Comparison of ENCODE assay signal across 8 mouse cellular contexts in the genomic region with DNA sequence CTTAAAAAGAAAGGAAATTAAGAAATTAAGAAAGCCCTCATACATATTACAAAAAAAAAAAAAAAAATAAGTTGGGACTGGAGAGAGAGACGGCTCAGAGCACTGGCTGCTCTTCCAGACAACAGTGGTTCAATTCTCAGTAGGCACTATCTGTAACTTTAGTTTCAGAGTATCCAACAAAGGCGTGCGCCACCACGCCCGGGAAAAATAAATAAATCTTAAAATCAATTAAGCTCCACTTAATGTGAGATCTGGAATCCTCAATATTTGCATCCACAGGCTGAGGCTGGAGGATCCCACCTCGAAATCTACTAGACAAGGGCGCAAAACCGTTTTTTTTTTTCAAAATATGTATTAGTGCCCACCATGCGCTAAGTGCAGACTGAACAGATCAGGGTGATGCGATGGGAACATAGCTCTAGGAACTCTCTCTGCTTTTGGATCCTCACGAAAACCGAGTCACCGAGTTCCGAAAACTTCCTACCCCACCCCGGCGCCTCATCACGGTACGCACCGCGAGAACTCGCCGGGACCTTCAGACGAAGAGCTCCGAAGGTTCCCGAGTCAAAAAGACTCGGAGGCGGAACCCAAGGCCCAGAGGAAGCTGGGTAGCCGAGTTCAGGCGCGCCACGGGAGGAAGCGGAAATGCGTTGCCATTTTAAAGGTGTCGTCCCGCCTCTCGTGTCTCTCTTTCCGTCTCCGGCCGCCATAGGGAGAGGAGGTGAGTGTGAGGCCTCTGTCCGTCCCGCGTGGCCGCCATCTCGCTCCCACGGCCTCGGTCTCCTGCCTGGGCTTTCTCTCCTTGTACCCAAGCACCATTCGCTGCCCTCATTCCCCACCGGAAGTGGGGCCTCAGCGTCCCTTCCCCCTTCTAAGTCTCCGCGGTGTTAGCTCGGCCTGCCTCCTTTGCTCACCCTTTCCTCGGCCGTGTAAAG. TPM values are rescaled to one million over a fixed set of nuclear protein-coding genes. Genes with fewer than 3 reads are reported as not detected.
A peak's percentile ranks its signal among the peaks of the same experiment; 100 is the strongest.
DNase-seq lines count a peak whose midpoint lies in the region; ATAC-seq lines count a peak whose summit lies in the region.

A gene (plus strand): TSS at position 597 of the 935 bp plus-strand sequence.

- peaks cover 40% of the 10 kb centered on the region for H3K36me3 ChIP-seq in heart, embryonic 14.5 days (ENCODE audit: control insufficient read depth, insufficient read depth, low read length)
- peaks cover 43% of the 10 kb centered on the region for H3K36me3 ChIP-seq in liver, embryonic 13.5 days
- H3K36me3 ChIP-seq in stomach, embryonic 16.5 days (ENCODE audit: control insufficient read depth, insufficient read depth, low read length), result peaks cover 20% of the 10 kb centered on the region

- WGBS in heart, embryonic 14.5 days, result 2% methylated on average over 53 of the region's 54 CpGs
- WGBS in liver, embryonic 13.5 days (ENCODE audit: insufficient replicate concordance), result 1% methylated on average over 54 of the region's 54 CpGs
- under 1% methylated on average over 54 of the region's 54 CpGs for WGBS in stomach, embryonic 16.5 days

- no peaks in the 10 kb centered on the region for H3K4me1 ChIP-seq in brown adipose tissue, adult 24 weeks (ENCODE audit: control insufficient read depth, insufficient read depth, insufficient read length, low read length)
- peaks cover 8 to 11% of the 10 kb centered on the region in 2 experiments for H3K4me1 ChIP-seq in heart, embryonic 14.5 days (ENCODE audit: control insufficient read depth in 2 of 2, insufficient read depth in 2 of 2, low read length in 2 of 2)
- H3K4me1 ChIP-seq in liver, embryonic 13.5 days (replicated peaks), result peaks cover 58% of the 10 kb centered on the region
- H3K4me1 ChIP-seq in stomach, embryonic 16.5 days (ENCODE audit: control insufficient read depth, insufficient read depth, low read length), result peaks cover 21% of the 10 kb centered on the region

- H3K27ac ChIP-seq in brown adipose tissue, adult 24 weeks (replicated peaks; ENCODE audit: low read depth, low read length), result peak within 1 kb of the TSS; percentile 89
- H3K27ac ChIP-seq in heart, embryonic 14.5 days (replicated peaks in 1 of 2; ENCODE audit: control insufficient read depth in 1 of 2, insufficient read depth in 1 of 2, low read depth in 2 of 2, low read length in 2 of 2), result peak within 1 kb of the TSS; percentile 91 to 96
- peak within 1 kb of the TSS; percentile 95 for H3K27ac ChIP-seq in liver, embryonic 13.5 days
- H3K27ac ChIP-seq in stomach, embryonic 16.5 days (ENCODE audit: low read length), result peak within 1 kb of the TSS; percentile 96

- H3K9ac ChIP-seq in heart, embryonic 14.5 days (ENCODE audit: low read length), result peak within 1 kb of the TSS; percentile 98
- peak within 1 kb of the TSS; percentile 96 for H3K9ac ChIP-seq in liver, embryonic 13.5 days
- H3K9ac ChIP-seq in stomach, embryonic 16.5 days (ENCODE audit: low read length), result peak within 1 kb of the TSS; percentile 99

- H3K9me3 ChIP-seq in heart, embryonic 14.5 days (ENCODE audit: control insufficient read depth, low read length), result no peaks in the 10 kb centered on the region
- no peaks in the 10 kb centered on the region for H3K9me3 ChIP-seq in liver, embryonic 13.5 days (replicated peaks)
- no peaks in the 10 kb centered on the region for H3K9me3 ChIP-seq in stomach, embryonic 16.5 days (replicated peaks; ENCODE audit: control insufficient read depth, low read length)

- peak; percentile 88 for ATAC-seq in heart, embryonic 14.5 days (ENCODE audit: insufficient number of reproducible peaks, insufficient read depth, low FRiP score, low read depth)
- ATAC-seq in liver, embryonic 13.5 days (ENCODE audit: low read depth), result peak; percentile 89
- peak; percentile 90 for ATAC-seq in stomach, embryonic 16.5 days (ENCODE audit: insufficient read depth, low FRiP score)

- peak within 1 kb of the TSS; percentile 90 for H3K4me2 ChIP-seq in heart, embryonic 14.5 days (ENCODE audit: low read length)
- peak within 1 kb of the TSS; percentile 82 for H3K4me2 ChIP-seq in liver, embryonic 13.5 days
- peak within 1 kb of the TSS; percentile 74 for H3K4me2 ChIP-seq in stomach, embryonic 16.5 days (ENCODE audit: low read depth, low read length)

- peak; percentile 97 for DNase-seq in CD4-positive, CD25-positive, alpha-beta regulatory T cell, adult 2 months (ENCODE audit: low read depth, low spot score)
- DNase-seq in fibroblast of lung, adult 2 months (ENCODE audit: low read depth), result peak; percentile 93
- peak; percentile 98 for DNase-seq in kidney, postnatal 14 days
- DNase-seq in liver, embryonic 13.5 days, result peak; percentile 92
- peak; percentile 95 for DNase-seq in neural tube, embryonic 10.5 days (ENCODE audit: extremely low spot score, low spot score)

- H3K27me3 ChIP-seq in heart, embryonic 14.5 days (ENCODE audit: control insufficient read depth, insufficient read depth, low read length), result no peaks in the 10 kb centered on the region
- no peaks in the 10 kb centered on the region for H3K27me3 ChIP-seq in liver, embryonic 13.5 days
- H3K27me3 ChIP-seq in stomach, embryonic 16.5 days (ENCODE audit: control insufficient read depth, insufficient read depth, low read length), result no peaks in the 10 kb centered on the region

- H3K4me3 ChIP-seq in brown adipose tissue, adult 24 weeks (ENCODE audit: insufficient read depth, low read depth, low read length), result peak within 1 kb of the TSS; percentile 75
- peak within 1 kb of the TSS; percentile 61 to 89 for H3K4me3 ChIP-seq in heart, embryonic 14.5 days (ENCODE audit: control insufficient read depth in 1 of 2, insufficient read depth in 1 of 2, low read depth in 1 of 2, low read length in 2 of 2)
- peak within 1 kb of the TSS; percentile 92 for H3K4me3 ChIP-seq in liver, embryonic 13.5 days (replicated peaks)
- peak within 1 kb of the TSS; percentile 96 for H3K4me3 ChIP-seq in stomach, embryonic 16.5 days (replicated peaks; ENCODE audit: low read length)

RNA-seq across cellular contexts. Expression of the gene that starts here (rescaled TPM):
- polyA plus RNA-seq in brown adipose tissue, adult 24 weeks (2012; ENCODE audit: insufficient read depth, insufficient read length, missing spikeins), result 347 and 411 TPM in 2 replicates
- 179 and 188 TPM in 2 replicates for polyA plus RNA-seq in heart, embryonic 14.5 days (2014; fragmentation: Nextera tagmentation; extraction: Ambion mirVana)
- polyA plus RNA-seq in liver, embryonic 13.5 days (2015; fragmentation: Nextera tagmentation; extraction: Ambion mirVana), result 242 and 279 TPM in 2 replicates
- polyA plus RNA-seq in stomach, embryonic 16.5 days (2015; fragmentation: Nextera tagmentation; extraction: Ambion mirVana), result 255 and 322 TPM in 2 replicates

Comparison
In these comparisons a context has a peak if more than half of its experiments do, and no peak if none do; other contexts are left out.
1. Peak in every context shown above with its lines: DNase-seq, ATAC-seq, H3K4me3 ChIP-seq and H3K27ac ChIP-seq.